Mouse (Mus musculus) cerebellum, adult 2 months (tissue): ENCODE data around the gene Scaf1.

Experiments
- CTCF ChIP-seq: fragments of 200-500 bp; IDR thresholded peaks from 2 replicates; pipeline ENCODE4 v1.5.1; 2011; ENCODE audit warnings: low read depth, mild to moderate bottlenecking, control low read depth, low read length, moderate library complexity, borderline replicate concordance; ENCODE audit not compliant: insufficient read depth
- POLR2A ChIP-seq: fragments of 200-500 bp; IDR thresholded peaks from 2 replicates; pipeline ENCODE4 v1.6.1; 2011; ENCODE audit warnings: low read length, control low read depth, borderline replicate concordance; ENCODE audit not compliant: insufficient read depth

- TF ChIP-seq POLR2A (no peak), CTCF (no peak)
Observed at GRCm38 (mm10) chr7:44971142-44971541, 45.0 kb downstream of the Scaf1 start.
